Mouse (Mus musculus): ENCODE results near the gene Rere. TPM values are rescaled to one million over a fixed set of nuclear protein-coding genes. Genes with fewer than 3 reads are reported as not detected.

The Rere gene
- total and polyA plus RNA-seq, 3 experiments = 19.3 to 46.4 (median 39.0) TPM

DNA sequence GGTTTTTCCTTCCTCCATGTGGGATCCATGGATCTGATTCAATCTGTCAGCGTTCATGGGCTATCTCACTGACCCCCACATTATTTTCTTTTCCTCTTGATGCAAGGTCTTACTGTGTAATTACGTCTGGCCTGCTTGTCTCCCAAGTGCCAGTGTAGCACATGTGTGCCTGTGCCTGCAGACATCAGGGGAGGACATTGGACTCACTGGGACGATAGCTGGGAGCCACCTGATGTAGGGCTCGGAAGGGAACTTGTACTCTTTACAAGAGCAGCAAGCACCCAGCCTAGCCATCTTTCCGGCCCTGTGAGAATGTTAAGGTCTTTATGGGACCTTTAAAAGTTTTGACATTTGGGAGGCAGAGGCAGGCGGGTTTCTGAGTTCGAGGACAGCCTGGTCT, 13.4 kb downstream of the Rere start:
- H3K27ac ChIP-seq = no peak overlapping the region
- DNase-seq = no peak
- H3K4me1 ChIP-seq (ENCODE audit: control insufficient read depth, insufficient read depth, low read length) = no peaks in the 10 kb centered on the region; the same call in 1 of the 2 replicates
- no peak for TF ChIP-seq CTCF (IDR thresholded peaks at IDR 0.05)
- TF ChIP-seq EP300 (IDR thresholded peaks at IDR 0.05; ENCODE audit: insufficient read depth, low read depth, low read length) = no peak
- TF ChIP-seq POLR2A (IDR thresholded peaks at IDR 0.05; ENCODE audit: insufficient read depth, low read depth, low read length) = no peak
- H3K36me3 ChIP-seq (ENCODE audit: control insufficient read depth, insufficient read depth, low read length) = peaks cover 2% of the 10 kb centered on the region; the same call in 1 of the 2 replicates
- intact Hi-C loops (cut with DNase I) = no loop called here
- H3K9ac ChIP-seq (ENCODE audit: low read depth, low read length) = no peak overlapping the region
- H3K4me3 ChIP-seq = no peak overlapping the region
- 95% methylated on average over 7 of the region's 7 CpGs for WGBS
- no peaks in the 10 kb centered on the region for H3K27me3 ChIP-seq (ENCODE audit: control insufficient read depth, insufficient read depth, low read length)
- H3K79me2 ChIP-seq (replicated peaks; ENCODE audit: control insufficient read depth, insufficient read depth, low read length) = peaks cover 9% of the 10 kb centered on the region

DNA sequence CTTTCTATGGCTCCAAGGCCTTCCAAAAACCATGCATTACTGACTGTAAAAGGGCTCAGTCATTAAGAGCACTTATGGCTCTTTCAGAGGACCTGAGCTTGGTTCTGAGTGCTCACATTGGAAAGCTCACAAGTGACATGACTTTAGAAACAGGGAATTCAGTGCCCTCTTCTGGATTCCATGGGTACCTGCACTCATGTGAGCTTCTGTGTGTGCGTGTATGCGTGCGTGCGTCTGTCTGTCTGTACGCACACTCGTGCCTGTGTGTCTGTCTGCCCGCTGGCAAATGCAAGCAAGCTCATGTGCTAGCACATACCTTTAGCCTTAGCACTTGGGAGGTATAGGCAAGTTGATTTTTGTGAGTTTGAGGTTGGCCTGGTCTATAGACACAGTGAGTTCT, 14.5 kb downstream of the Rere start:
- Histone ChIP-seq H3K9ac (ENCODE audit: low read depth, low read length) (no peak overlapping the region), H3K27ac (no peak overlapping the region), H3K27me3 (ENCODE audit: control insufficient read depth, insufficient read depth, low read length) (no peaks in the 10 kb centered on the region), H3K4me1 (ENCODE audit: control insufficient read depth, insufficient read depth, low read length) (peaks cover 1% of the 10 kb centered on the region), H3K36me3 (ENCODE audit: control insufficient read depth, insufficient read depth, low read length) (no peaks in the 10 kb centered on the region), H3K79me2 (replicated peaks; ENCODE audit: control insufficient read depth, insufficient read depth, low read length) (peaks cover 12% of the 10 kb centered on the region), H3K4me3 (no peak overlapping the region)
- TF ChIP-seq POLR2A (IDR thresholded peaks at IDR 0.05; ENCODE audit: insufficient read depth, low read depth, low read length) (no peak), CTCF (IDR thresholded peaks at IDR 0.05) (peak; percentile 21; the same call in 1 of the 2 replicates)
- WGBS = 96% methylated on average over 7 of the region's 7 CpGs
- intact Hi-C loops (cut with DNase I) = no loop called here
- no peak for DNase-seq

DNA sequence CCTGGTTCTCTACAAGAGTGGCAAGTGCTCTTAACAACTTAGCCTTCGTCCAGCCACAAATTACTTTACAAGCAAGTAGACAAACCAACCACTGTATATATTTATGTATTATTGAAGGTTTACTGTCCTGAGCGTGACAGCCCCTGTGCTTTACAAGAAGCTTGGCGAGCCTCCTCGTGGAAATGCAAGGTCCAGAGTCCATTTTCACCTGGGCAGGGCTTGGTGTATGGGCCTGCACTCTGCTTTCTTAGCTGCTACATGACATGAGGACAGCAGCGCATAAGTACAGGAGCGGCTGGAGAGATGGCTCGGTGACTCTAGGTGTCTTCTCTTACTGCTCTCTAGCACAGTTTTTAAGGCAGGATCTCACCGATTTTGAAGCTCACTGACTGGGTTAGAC, 21.3 kb downstream of the Rere start:
- TF ChIP-seq POLR2A (IDR thresholded peaks at IDR 0.05; ENCODE audit: insufficient read depth, low read depth, low read length) = no peak
- no peak for TF ChIP-seq CTCF (IDR thresholded peaks at IDR 0.05)
- no peak for DNase-seq
- intact Hi-C loops (cut with DNase I) = no loop called here
- Histone ChIP-seq H3K79me2 (replicated peaks; ENCODE audit: control insufficient read depth, insufficient read depth, low read length) (peaks cover 12% of the 10 kb centered on the region), H3K27ac (no peak overlapping the region), H3K27me3 (ENCODE audit: control insufficient read depth, insufficient read depth, low read length) (no peaks in the 10 kb centered on the region), H3K4me3 (no peak overlapping the region), H3K9ac (ENCODE audit: low read depth, low read length) (no peak overlapping the region), H3K36me3 (ENCODE audit: control insufficient read depth, insufficient read depth, low read length) (no peaks in the 10 kb centered on the region; the same call in 1 of the 2 replicates), H3K4me1 (ENCODE audit: control insufficient read depth, insufficient read depth, low read length) (peaks cover 9% of the 10 kb centered on the region)
- WGBS = 92% methylated on average over 8 of the region's 8 CpGs

DNA sequence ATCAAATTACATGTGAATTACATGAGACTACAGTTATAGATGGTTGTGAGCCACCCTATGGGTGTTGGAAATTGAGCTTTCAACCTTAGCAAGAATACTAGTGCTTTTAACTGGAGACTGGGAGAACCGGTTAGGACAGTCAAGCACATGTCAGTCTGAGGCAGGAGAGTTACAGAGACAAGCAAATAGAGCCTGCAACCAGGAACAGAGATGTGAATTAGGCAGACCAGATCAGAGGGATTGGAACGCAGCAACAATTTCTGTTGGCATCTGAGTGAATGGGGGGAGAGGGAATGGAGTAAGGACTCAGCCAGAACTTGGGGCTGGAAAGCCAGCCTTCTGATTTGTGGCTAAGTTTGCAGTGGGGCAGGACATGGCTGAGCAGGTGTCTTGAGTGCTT, 25.3 kb downstream of the Rere start:
- Histone ChIP-seq H3K36me3 (ENCODE audit: control insufficient read depth, insufficient read depth, low read length) (peaks cover 7% of the 10 kb centered on the region), H3K27me3 (ENCODE audit: control insufficient read depth, insufficient read depth, low read length) (no peaks in the 10 kb centered on the region), H3K9ac (ENCODE audit: low read depth, low read length) (no peak overlapping the region), H3K4me3 (no peak overlapping the region), H3K27ac (peak overlapping the region; percentile 9; the same call in 1 of the 2 replicates), H3K79me2 (replicated peaks; ENCODE audit: control insufficient read depth, insufficient read depth, low read length) (peaks cover 6% of the 10 kb centered on the region; the same call in 1 of the 2 replicates), H3K4me1 (ENCODE audit: control insufficient read depth, insufficient read depth, low read length) (peaks cover 13% of the 10 kb centered on the region)
- WGBS = 58% methylated on average over 2 of the region's 2 CpGs
- intact Hi-C loops (cut with DNase I) = no loop called here
- no peak for DNase-seq
- no peak for TF ChIP-seq POLR2A (IDR thresholded peaks at IDR 0.05; ENCODE audit: insufficient read depth, low read depth, low read length)
- no peak for TF ChIP-seq CTCF (IDR thresholded peaks at IDR 0.05)
- TF ChIP-seq EP300 (IDR thresholded peaks at IDR 0.05; ENCODE audit: insufficient read depth, low read depth, low read length) = no peak

DNA sequence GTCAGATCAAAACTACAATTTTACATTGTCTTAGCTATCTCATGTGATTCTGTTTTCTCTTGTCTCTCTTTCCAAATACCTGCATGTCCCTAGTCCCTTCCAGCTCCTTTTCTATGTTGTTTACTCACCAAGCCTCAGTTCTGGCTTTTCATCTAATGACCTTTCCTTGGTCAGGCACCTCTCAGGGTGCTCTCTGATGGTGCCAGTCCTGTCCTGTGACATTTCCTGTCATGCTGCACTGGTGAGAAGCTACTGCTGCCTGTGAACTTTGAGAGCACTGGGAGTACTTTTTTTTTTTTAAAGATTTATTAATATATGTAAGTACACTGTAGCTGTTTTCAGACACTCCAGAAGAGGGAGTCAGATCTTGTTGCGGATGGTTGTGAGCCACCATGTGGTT, 25.8 kb downstream of the Rere start:
- Histone ChIP-seq H3K36me3 (ENCODE audit: control insufficient read depth, insufficient read depth, low read length) (peaks cover 11% of the 10 kb centered on the region), H3K27me3 (ENCODE audit: control insufficient read depth, insufficient read depth, low read length) (no peaks in the 10 kb centered on the region), H3K9ac (ENCODE audit: low read depth, low read length) (no peak overlapping the region), H3K4me3 (no peak overlapping the region), H3K4me1 (ENCODE audit: control insufficient read depth, insufficient read depth, low read length) (peaks cover 13% of the 10 kb centered on the region), H3K79me2 (replicated peaks; ENCODE audit: control insufficient read depth, insufficient read depth, low read length) (peaks cover 6% of the 10 kb centered on the region; the same call in 1 of the 2 replicates), H3K27ac (peak overlapping the region; percentile 9; the same call in 1 of the 2 replicates)
- TF ChIP-seq CTCF (IDR thresholded peaks at IDR 0.05) (no peak), EP300 (IDR thresholded peaks at IDR 0.05; ENCODE audit: insufficient read depth, low read depth, low read length) (no peak), POLR2A (IDR thresholded peaks at IDR 0.05; ENCODE audit: insufficient read depth, low read depth, low read length) (no peak)
- DNase-seq = no peak
- intact Hi-C loops (cut with DNase I) = no loop called here
- WGBS = 100% methylated on average over 1 of the region's 1 CpGs

DNA sequence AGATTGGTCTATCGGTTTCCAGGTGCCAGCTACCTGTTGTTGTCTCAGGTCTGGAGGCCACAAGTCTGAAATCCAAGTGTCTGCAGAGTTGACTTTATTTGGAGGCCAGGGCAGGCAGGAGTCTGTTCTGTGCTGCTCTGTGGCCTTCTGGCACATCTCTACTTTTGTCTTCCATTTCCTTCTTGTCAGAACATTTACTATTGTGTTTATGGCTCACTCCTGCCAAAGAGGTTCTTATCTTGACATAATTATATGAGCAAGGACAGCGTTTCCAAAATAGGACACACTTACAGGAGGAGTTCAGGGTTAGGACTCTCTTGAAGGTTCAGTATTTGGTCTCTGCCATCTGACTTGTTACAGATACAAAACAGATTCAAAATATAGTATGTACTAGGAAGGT, 30.0 kb downstream of the Rere start:
- Histone ChIP-seq H3K36me3 (ENCODE audit: control insufficient read depth, insufficient read depth, low read length) (peaks cover 11% of the 10 kb centered on the region), H3K4me1 (ENCODE audit: control insufficient read depth, insufficient read depth, low read length) (peaks cover 14% of the 10 kb centered on the region), H3K79me2 (replicated peaks; ENCODE audit: control insufficient read depth, insufficient read depth, low read length) (peaks cover 5% of the 10 kb centered on the region; the same call in 1 of the 2 replicates), H3K27me3 (ENCODE audit: control insufficient read depth, insufficient read depth, low read length) (no peaks in the 10 kb centered on the region), H3K27ac (peak overlapping the region; percentile 62), H3K4me3 (no peak overlapping the region), H3K9ac (ENCODE audit: low read depth, low read length) (0 out of 2 replicates have a peak overlapping the region, but pooled peaks have one; percentile 3)
- intact Hi-C loops (cut with DNase I) = no loop called here
- WGBS = 22% methylated on average over 2 of the region's 2 CpGs
- DNase-seq = no peak
- TF ChIP-seq POLR2A (IDR thresholded peaks at IDR 0.05; ENCODE audit: insufficient read depth, low read depth, low read length) = no peak
- TF ChIP-seq EP300 (IDR thresholded peaks at IDR 0.05; ENCODE audit: insufficient read depth, low read depth, low read length) = no peak
- no peak for TF ChIP-seq CTCF (IDR thresholded peaks at IDR 0.05)

Data from heart, adult 2 months (tissue).